Mouse (Mus musculus): ENCODE data around the gene Rsad2. TPM values are rescaled to one million over a fixed set of nuclear protein-coding genes. Genes with fewer than 3 reads are reported as not detected.

The Rsad2 gene
- polyA plus RNA-seq, 1 experiment = not detected

DNA sequence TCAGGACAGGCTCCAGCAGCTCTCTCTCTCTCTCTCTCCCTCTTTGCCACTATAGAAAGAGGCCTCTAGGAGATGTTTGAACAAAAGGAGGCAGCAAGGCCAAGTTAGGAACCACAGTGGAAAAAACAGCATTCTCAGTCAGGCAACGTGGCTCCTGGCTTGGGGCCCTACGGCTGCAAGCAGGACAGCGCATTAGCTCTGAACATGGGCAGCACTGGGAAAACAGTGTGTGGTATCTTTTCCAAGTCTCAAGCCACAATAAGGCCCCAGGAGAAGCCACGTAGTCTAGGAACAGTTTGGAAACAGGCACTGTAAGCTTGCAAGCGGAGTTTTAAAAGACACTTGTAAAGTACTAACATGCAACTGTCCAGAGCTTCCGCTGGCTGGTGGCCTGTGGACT lies 43.5 kb downstream of the Rsad2 start:
- no peak for TF ChIP-seq GATA1 (IDR thresholded peaks at IDR 0.05; ENCODE audit: low read length)

DNA sequence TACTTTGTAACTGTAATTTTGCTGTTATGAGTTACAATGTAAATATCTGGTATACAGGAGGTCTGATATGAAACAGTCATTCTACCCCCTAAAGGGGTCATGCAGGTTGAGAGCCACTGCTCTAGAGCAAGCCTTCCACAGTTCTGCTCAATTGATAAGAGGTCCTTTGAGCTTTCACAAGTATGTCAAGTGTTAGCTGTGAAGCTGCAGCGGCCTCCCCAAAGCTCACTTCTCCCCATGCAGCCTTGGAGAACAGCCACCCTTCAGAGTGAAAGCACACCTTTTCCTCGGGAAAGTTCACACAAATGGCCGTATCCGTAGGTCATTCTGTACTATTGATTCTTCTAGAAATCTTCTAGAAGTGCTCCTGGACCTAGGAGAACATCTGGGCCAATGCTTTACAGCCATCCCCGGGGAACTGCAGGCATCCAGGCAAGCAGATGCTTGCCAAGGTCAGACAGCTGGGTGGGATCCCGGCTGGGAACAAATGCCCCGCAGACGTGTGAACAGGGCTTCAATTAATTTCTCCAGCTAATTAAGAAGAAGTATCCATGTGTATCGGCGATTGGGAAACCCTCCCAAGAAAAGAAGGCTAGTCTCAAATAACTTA lies 44.3 kb downstream of the Rsad2 start:
- TF ChIP-seq GATA1 (IDR thresholded peaks at IDR 0.05; ENCODE audit: low read length) = no peak

GRCm38 (mm10) chr12:26410443-26410842 lies 45.8 kb downstream of the Rsad2 start:
- no peak for TF ChIP-seq GATA1 (IDR thresholded peaks at IDR 0.05; ENCODE audit: low read length)

DNA sequence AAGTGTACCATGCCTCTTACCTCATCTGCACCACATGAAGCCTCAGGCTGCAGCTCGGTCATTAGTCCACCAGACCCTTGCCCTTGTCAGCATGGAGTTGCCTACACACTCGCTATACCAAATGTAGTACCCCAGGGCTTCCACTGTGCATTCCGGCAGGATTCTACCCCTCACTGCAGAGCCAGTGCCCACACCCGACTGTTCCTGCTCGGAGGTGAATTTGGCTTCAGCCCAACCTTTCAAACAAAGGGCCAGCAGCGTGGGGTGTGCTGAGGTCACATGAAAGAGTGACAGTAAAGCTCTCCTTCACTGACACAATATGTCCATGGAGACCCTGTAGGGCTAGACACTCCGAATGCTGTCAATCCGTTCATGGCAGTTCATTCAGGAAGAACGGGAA lies 47.5 kb downstream of the Rsad2 start:
- TF ChIP-seq GATA1 (IDR thresholded peaks at IDR 0.05; ENCODE audit: low read length) = no peak

GRCm38 (mm10) chr12:26404781-26405702 lies 51.2 kb downstream of the Rsad2 start:
- no peak for TF ChIP-seq GATA1 (IDR thresholded peaks at IDR 0.05; ENCODE audit: low read length)

DNA sequence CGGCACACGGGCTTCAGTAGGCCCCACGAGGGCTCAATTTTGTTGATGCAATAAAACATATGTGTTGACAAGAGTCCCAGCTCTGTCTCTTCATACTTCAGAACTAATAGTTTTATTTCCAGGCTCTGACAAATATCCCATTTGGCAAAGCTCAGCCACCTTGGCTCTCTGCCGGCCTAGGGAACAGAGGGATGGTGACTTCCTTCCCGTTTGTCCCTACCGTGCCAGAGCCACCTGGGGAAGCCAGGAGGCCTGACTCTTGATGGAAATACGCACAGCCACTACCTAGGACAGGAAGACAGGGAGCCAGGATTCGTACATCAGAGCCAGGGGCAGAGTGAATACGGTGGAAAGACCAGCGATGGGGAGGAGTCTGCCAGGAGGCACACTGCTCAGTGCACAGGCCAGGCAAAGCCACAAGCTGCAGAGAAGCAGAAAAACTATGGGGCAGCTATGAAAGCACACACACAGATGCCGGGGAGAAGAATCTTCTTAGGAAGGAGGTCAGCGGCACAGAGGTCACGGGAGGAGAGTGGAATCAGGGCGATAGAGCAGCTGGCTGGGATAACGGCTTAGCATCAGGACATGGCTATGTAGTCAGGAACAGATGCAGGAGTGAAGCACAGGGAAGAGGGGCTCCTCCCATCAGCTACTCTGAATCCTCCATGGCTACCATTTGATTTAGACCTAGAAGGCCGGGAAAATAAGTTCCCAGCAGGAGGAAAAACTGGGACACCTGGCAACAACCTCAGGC lies 52.7 kb downstream of the Rsad2 start:
- TF ChIP-seq GATA1 (IDR thresholded peaks at IDR 0.05; ENCODE audit: low read length) = no peak

GRCm38 (mm10) chr12:26401696-26402470 lies 54.4 kb downstream of the Rsad2 start:
- no peak for TF ChIP-seq GATA1 (IDR thresholded peaks at IDR 0.05; ENCODE audit: low read length)

- TF ChIP-seq GATA1 (IDR thresholded peaks at IDR 0.05; ENCODE audit: low read length) = no peak
These were observed 55.0 kb downstream of the Rsad2 start for GRCm38 (mm10) chr12:26401254-26401653.

GRCm38 (mm10) chr12:26400762-26401161 lies 55.5 kb downstream of the Rsad2 start:
- TF ChIP-seq GATA1 (IDR thresholded peaks at IDR 0.05; ENCODE audit: low read length) = no peak

GRCm38 (mm10) chr12:26399391-26399790 lies 56.9 kb downstream of the Rsad2 start:
- no peak for TF ChIP-seq GATA1 (IDR thresholded peaks at IDR 0.05; ENCODE audit: low read length)

- TF ChIP-seq GATA1 (IDR thresholded peaks at IDR 0.05; ENCODE audit: low read length) = no peak
These were observed 57.7 kb downstream of the Rsad2 start for GRCm38 (mm10) chr12:26398597-26398996.

DNA sequence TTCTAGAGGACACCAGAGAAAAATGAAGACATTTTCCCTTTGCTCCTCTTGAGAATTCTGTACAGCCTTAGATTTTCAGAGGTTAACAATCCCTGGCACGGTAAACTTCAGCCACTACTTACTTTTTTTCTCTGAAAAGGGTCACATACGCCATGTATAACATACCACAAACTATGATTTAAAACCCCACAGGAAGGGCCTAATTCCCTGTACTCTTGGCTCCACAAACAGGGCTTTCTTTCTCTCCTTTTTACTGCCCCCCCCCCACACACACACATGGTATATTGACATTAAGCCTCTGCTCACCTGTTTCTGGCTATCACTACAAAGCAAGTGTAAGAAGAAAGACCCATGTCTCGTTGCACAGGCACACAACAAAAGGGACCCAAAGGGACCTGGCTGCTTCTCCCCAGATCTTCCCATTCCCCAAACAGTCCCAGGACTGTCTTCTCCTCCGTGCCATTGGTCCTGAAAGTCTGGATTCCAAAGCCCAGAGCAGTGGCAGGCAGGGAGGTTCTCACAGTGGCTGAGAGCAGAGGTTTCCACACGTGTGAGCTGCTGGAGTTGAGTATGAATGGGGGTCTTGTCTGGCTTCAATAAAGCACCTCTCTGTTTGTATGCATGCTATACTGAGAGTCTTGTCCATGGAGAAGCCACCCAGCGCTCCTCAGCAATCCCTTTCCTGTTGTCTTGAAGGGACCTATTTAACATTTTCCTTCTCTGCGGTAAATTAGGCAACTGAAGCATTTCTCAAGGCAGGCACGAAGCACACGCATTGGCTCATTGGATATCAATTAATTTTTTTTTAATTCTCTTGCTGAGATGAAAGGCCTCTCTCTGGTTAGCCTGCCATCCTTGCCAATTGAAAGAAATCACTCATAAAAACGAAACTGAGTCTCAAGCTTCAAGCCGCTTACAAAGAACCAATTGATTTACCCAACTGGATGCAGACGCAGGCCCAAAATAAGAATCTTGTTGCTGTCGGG lies 61.5 kb downstream of the Rsad2 start:
- no peak for TF ChIP-seq GATA1 (IDR thresholded peaks at IDR 0.05; ENCODE audit: low read length)

DNA sequence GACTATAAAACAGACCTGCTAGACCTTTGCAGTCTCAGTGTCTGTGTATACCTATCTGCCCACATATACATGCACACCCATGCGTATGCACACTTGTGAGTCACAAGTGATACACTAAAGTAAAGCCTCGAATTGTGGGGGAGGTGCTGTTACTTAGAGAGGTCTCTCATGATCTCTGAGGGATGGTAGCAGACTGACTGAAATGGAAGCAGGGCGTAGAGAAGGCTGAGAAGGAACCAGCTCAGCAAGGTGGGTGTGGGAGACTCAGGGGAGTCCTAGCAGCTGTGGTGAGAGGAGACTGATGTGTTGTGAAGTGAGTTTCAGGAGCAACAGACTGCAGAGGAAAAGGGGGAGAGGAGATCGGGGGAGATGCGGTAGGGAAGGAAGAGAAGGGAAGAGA lies 63.0 kb downstream of the Rsad2 start:
- TF ChIP-seq GATA1 (IDR thresholded peaks at IDR 0.05; ENCODE audit: low read length) = no peak

Other genes starting within 250 kb of the Rsad2 start
- gene Rnf144a, start 41.2 kb downstream of the Rsad2 start, polyA plus RNA-seq (2012) = not detected in 2 replicates
- gene Cmpk2, start 12.8 kb upstream of the Rsad2 start, polyA plus RNA-seq (2012) = not detected in 2 replicates